Mouse (Mus musculus): ENCODE data around the gene C2cd3. TPM values are rescaled to one million over a fixed set of nuclear protein-coding genes. Genes with fewer than 3 reads are reported as not detected.

Gene C2cd3
- total and polyA plus RNA-seq, 2 experiments from 2014 or later = 5.5 to 29.8 TPM

GRCm38 (mm10) chr7:100488474-100489048 lies 116.5 kb downstream of the C2cd3 start:
- Histone ChIP-seq H3K9ac (replicated peaks; ENCODE audit: low read depth, low read length) (no peak overlapping the region), H3K4me3 (ENCODE audit: low read depth, low read length) (no peak overlapping the region), H3K4me2 (ENCODE audit: low read depth, low read length) (no peak overlapping the region), H3K36me3 (replicated peaks; ENCODE audit: control insufficient read depth, insufficient read depth, low read length) (no peaks in the 10 kb centered on the region), H3K9me3 (replicated peaks; ENCODE audit: control insufficient read depth, low read length) (no peaks in the 10 kb centered on the region), H3K4me1 (ENCODE audit: control insufficient read depth, insufficient read depth) (peaks cover 5% of the 10 kb centered on the region; the same call in 1 of the 2 replicates), H3K27ac (ENCODE audit: low read depth) (no peak overlapping the region), H3K27me3 (ENCODE audit: control insufficient read depth, insufficient read depth, low read length) (no peaks in the 10 kb centered on the region)
- DNase-seq (ENCODE audit: low spot score) (no peak), ATAC-seq (ENCODE audit: insufficient read depth, low read depth) (no peak)
- WGBS = 25% methylated on average over 10 of the region's 10 CpGs
- TF ChIP-seq EP300 (IDR thresholded peaks at IDR 0.05; ENCODE audit: low read depth) = no peak

DNA sequence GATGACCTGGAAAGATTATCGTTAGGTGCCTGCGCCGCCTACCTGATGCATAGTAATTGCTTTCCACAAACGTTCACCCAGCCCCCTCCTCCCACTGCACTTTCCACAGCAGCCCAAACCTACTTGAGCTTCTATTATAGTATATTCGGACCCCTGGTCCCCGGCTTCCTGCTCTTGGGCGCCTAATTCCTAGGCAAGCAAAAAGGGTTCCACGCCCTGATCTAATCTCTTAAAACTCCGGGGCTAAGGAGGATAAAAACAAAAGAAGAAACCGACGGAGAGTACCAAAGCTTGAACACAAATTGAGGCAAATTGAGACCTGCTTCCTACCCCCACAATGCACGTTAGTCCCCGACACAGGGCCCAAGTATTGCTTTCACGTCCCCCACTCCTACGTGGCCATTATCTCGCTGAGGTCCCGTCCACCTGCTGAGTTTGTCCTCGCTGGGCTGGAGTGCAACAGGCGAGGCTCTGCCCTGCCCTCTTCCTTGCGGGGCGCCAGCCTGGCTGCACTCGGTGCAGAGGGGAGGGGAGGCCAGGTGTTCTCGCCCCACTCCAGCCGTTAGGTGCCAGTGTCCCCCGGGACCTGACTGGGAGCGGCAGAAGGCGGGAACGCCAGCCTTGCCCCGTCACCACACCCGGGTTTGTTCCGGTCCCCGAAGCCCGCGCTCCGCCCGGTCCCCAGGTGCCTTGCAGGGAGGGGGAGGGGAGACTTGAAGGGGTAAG lies 120.5 kb downstream of the C2cd3 start:
- H3K9me3 ChIP-seq (replicated peaks; ENCODE audit: control insufficient read depth, low read length) = no peaks in the 10 kb centered on the region
- 0 out of 2 replicates have a peak, but pooled peaks have one; percentile 0 for ATAC-seq (ENCODE audit: insufficient read depth, low read depth)
- no peaks in the 10 kb centered on the region for H3K27me3 ChIP-seq (ENCODE audit: control insufficient read depth, insufficient read depth, low read length)
- H3K9ac ChIP-seq (replicated peaks; ENCODE audit: low read depth, low read length) = peak overlapping the region; percentile 32
- H3K4me3 ChIP-seq (ENCODE audit: low read depth, low read length) = peak overlapping the region; percentile 56
- WGBS = 7% methylated on average over 33 of the region's 36 CpGs
- no peak for TF ChIP-seq EP300 (IDR thresholded peaks at IDR 0.05; ENCODE audit: low read depth)
- TF ChIP-seq CTCF (IDR thresholded peaks at IDR 0.05; ENCODE audit: low read depth) = no peak
- peak overlapping the region; percentile 80 for H3K27ac ChIP-seq (ENCODE audit: low read depth)
- H3K4me2 ChIP-seq (ENCODE audit: low read depth, low read length) = peak overlapping the region; percentile 68
- peaks cover 21% of the 10 kb centered on the region for H3K4me1 ChIP-seq (ENCODE audit: control insufficient read depth, insufficient read depth)
- peaks cover 9% of the 10 kb centered on the region; the same call in 1 of the 2 replicates for H3K36me3 ChIP-seq (replicated peaks; ENCODE audit: control insufficient read depth, insufficient read depth, low read length)
- DNase-seq (ENCODE audit: low spot score) = no peak

DNA sequence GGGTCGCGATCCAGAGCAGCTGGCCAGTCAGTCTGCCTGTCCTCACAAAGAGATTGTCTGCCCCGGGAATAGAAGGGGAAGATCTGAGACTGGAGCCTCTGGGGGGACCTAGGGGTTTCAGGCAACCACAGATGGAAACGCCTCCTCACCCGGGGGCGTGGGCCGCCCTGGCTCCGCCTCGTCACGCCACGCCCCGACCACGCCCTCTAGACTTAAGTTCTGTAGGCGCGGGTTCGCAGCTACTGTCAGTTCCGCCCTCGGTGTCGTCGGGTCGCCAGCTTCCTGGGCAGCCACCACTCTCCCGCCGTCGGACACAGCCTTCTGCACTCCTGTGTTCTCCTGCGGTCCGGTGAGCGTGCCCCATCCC lies 121.1 kb downstream of the C2cd3 start, which contains the start of gene Ucp2:
Ucp2 (plus strand) TSS at position 221 of the 367 bp plus-strand sequence.
- H3K9ac ChIP-seq (replicated peaks; ENCODE audit: low read depth, low read length) = peak within 1 kb of the TSS; percentile 40
- WGBS = 1% methylated on average over 25 of the region's 27 CpGs
- peak within 1 kb of the TSS; percentile 68 for H3K4me2 ChIP-seq (ENCODE audit: low read depth, low read length)
- ATAC-seq (ENCODE audit: insufficient read depth, low read depth) = peak; percentile 38
- no peaks in the 10 kb centered on the region for H3K27me3 ChIP-seq (ENCODE audit: control insufficient read depth, insufficient read depth, low read length)
- peak; percentile 52 for DNase-seq (ENCODE audit: low spot score)
- TF ChIP-seq CTCF (IDR thresholded peaks at IDR 0.05; ENCODE audit: low read depth) (no peak), EP300 (IDR thresholded peaks at IDR 0.05; ENCODE audit: low read depth) (peak; percentile 53)
- H3K4me3 ChIP-seq (ENCODE audit: low read depth, low read length) = peak within 1 kb of the TSS; percentile 56
- peaks cover 9% of the 10 kb centered on the region; the same call in 1 of the 2 replicates for H3K36me3 ChIP-seq (replicated peaks; ENCODE audit: control insufficient read depth, insufficient read depth, low read length)
- H3K4me1 ChIP-seq (ENCODE audit: control insufficient read depth, insufficient read depth) = peaks cover 21% of the 10 kb centered on the region
- H3K9me3 ChIP-seq (replicated peaks; ENCODE audit: control insufficient read depth, low read length) = no peaks in the 10 kb centered on the region
- peak within 1 kb of the TSS; percentile 80 for H3K27ac ChIP-seq (ENCODE audit: low read depth)

GRCm38 (mm10) chr7:100493484-100494414 lies 121.7 kb downstream of the C2cd3 start:
- Histone ChIP-seq H3K9me3 (replicated peaks; ENCODE audit: control insufficient read depth, low read length) (no peaks in the 10 kb centered on the region), H3K4me1 (ENCODE audit: control insufficient read depth, insufficient read depth) (peaks cover 21% of the 10 kb centered on the region), H3K9ac (replicated peaks; ENCODE audit: low read depth, low read length) (peak overlapping the region; percentile 40), H3K4me3 (ENCODE audit: low read depth, low read length) (peak overlapping the region; percentile 56), H3K36me3 (replicated peaks; ENCODE audit: control insufficient read depth, insufficient read depth, low read length) (peaks cover 13% of the 10 kb centered on the region; the same call in 1 of the 2 replicates), H3K27me3 (ENCODE audit: control insufficient read depth, insufficient read depth, low read length) (no peaks in the 10 kb centered on the region), H3K27ac (ENCODE audit: low read depth) (peak overlapping the region; percentile 80), H3K4me2 (ENCODE audit: low read depth, low read length) (peak overlapping the region; percentile 68)
- WGBS = 27% methylated on average over 19 of the region's 19 CpGs
- TF ChIP-seq EP300 (IDR thresholded peaks at IDR 0.05; ENCODE audit: low read depth) (0 out of 2 replicates have a peak, but pooled peaks have one; percentile 8), CTCF (IDR thresholded peaks at IDR 0.05; ENCODE audit: low read depth) (no peak)
- peak; percentile 67 for DNase-seq (ENCODE audit: low spot score)
- ATAC-seq (ENCODE audit: insufficient read depth, low read depth) = peak; percentile 40

- no peak for TF ChIP-seq EP300 (IDR thresholded peaks at IDR 0.05; ENCODE audit: low read depth)
- no peak for TF ChIP-seq CTCF (IDR thresholded peaks at IDR 0.05; ENCODE audit: low read depth)
- H3K4me2 ChIP-seq (ENCODE audit: low read depth, low read length) = peak overlapping the region; percentile 68
- no peak for DNase-seq (ENCODE audit: low spot score)
- H3K9ac ChIP-seq (replicated peaks; ENCODE audit: low read depth, low read length) = peak overlapping the region; percentile 40; the same call in 1 of the 2 replicates
- peaks cover 20% of the 10 kb centered on the region; the same call in 1 of the 2 replicates for H3K36me3 ChIP-seq (replicated peaks; ENCODE audit: control insufficient read depth, insufficient read depth, low read length)
- H3K27ac ChIP-seq (ENCODE audit: low read depth) = peak overlapping the region; percentile 80
- peaks cover 21% of the 10 kb centered on the region for H3K4me1 ChIP-seq (ENCODE audit: control insufficient read depth, insufficient read depth)
- H3K4me3 ChIP-seq (ENCODE audit: low read depth, low read length) = peak overlapping the region; percentile 56
- ATAC-seq (ENCODE audit: insufficient read depth, low read depth) = no peak
- 85% methylated on average over 7 of the region's 7 CpGs for WGBS
- no peaks in the 10 kb centered on the region for H3K9me3 ChIP-seq (replicated peaks; ENCODE audit: control insufficient read depth, low read length)
- H3K27me3 ChIP-seq (ENCODE audit: control insufficient read depth, insufficient read depth, low read length) = no peaks in the 10 kb centered on the region
These were observed 122.4 kb downstream of the C2cd3 start for GRCm38 (mm10) chr7:100494415-100494831.

Data from heart, postnatal 0 days (tissue).